Mouse (Mus musculus) layer of hippocampus, postnatal 36 days (tissue): ENCODE measurements around the gene Dlat. TPM values are rescaled to one million over a fixed set of nuclear protein-coding genes. Genes with fewer than 3 reads are reported as not detected.
"Not testable (repeated sequence)": the region's sequence is repeated elsewhere in the genome, so short reads cannot be mapped to it uniquely, and the experiment has no call there.

Experiments
- DNase-seq, 2 experiments: peaks; one replicate each; pipeline ENCODE4 v3.0.0; 2022
- total RNA-seq, 2 experiments: library from RNA; stranded (reverse); gene quantifications; 2 replicates each; pipeline ENCODE4 v1.2.3; 2021

Dlat gene
- total RNA-seq, 2 experiments from 2014 or later, result 134 to 144 TPM

DNA sequence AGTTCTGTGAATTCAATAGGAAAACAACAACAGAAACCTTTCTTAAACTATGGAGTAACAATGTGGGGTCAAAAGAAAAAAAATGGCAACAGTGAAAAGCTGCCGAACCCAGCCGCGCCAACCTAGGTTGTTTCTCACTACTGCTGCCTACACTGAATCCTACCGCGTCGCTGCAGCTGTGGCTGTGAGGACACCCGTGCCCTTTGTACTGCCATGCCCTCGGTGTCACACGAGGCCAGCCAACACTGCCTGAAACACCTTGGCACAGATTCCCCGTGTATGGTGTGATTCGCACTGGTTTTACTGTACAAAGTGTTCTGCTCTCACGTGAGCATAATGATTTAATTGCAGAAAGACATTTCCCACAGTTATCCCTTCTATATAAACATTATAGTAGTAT, 851 bp upstream of the Dlat start:
- no peak for DNase-seq

GRCm38 (mm10) chr9:50658941-50659388, 615 bp downstream of the Dlat start:
- no peak for DNase-seq

GRCm38 (mm10) chr9:50658391-50658790, 1.2 kb downstream of the Dlat start:
- DNase-seq, result no peak

- DNase-seq, result no peak
Measured at GRCm38 (mm10) chr9:50650503-50650902, 9.1 kb downstream of the Dlat start.

- no peak for DNase-seq
Measured at GRCm38 (mm10) chr9:50646826-50647370, 12.7 kb downstream of the Dlat start.

DNA sequence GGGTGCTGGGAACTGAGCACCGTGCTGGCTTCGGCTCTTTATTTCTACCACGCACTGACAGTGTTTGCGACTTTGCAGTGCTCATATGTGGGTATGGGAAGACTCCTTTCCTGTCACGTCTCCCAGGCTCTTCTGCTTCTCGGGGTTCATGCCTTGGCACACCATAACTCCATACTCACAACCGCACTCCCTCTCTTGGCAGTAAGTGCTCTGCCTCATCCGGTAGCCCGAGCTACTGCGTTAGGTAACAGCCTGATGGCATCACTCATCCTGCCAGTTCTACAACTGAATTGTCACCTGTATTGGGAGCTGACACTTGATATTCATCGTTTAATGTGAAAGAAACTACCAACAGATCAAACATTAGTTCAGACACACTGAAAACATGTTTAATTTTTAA, 25.3 kb downstream of the Dlat start:
- no peak for DNase-seq

GRCm38 (mm10) chr9:50633059-50633458, 26.5 kb downstream of the Dlat start:
- DNase-seq, result no peak

GRCm38 (mm10) chr9:50632016-50632688, 27.4 kb downstream of the Dlat start:
- DNase-seq, result no peak

- DNase-seq, result not testable (repeated sequence)
Measured at GRCm38 (mm10) chr9:50630903-50631302, 28.7 kb downstream of the Dlat start.

DNA sequence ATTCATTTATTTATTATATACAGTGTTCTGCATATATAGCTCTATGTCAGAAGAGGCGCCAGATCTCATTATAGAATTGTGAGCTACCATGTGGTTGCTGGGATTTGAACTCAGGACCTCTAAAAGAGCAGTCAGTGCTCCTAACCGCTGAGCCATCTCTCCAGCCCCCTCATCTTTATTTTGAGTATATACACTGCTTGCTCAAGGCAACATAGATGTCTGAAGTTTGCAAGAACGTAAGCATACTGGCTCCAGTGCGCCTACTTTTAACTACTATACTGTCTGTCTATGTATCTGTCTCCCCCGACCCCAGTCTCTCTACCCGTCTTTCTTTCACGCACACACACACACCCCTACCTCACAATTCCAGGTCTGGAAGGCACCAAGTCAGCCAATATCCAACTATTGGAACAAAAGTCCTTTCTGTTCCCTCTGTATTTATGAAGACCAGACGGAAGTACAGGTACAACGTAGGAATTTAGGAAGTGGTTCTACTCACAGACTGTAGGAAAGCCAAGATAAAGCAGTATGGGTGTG, 41.7 kb downstream of the Dlat start:
- DNase-seq, result no peak

DNA sequence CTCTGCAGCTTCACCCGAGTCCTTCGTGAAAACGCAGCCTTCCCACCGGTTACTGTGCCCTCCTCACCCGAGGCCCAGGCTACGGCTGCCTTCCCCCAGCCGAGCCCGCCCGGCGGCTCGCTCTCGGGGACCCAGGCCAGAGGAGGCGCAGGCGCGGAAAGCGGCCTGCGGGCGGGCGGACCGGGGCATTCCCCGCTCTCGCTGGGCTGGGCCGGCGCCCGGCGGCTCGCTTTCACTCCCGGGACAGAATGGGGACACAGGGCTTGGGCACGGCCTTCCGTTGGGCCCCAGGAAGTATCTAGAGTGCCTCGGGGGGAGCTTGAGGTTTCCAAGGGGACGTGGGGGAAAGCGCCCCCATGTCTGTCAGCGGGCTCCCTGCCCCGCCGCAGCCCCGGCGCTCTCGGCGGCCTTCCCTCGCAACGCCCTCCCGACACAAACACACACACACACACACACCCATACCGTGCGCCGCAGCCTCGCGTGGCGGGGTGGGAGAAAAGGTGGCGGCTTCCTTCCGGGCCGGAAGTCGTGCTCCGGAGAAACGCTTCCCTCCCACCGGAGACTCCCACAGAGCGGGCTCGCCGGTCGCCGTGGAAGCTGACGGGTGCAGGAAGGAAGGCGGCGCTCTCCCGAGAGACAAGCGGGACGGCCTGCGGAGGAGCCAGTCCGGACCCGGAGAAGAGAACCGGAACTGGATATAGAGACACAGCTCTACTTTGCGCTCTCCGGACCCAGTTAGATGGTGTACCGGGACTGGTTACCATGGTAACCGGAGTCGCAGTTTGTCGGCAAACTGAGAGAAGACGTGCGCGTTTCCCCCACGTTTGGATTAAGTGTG, 42.6 kb downstream of the Dlat start, which contains the start of the genes Pih1d2 and Nkapd1:
Gene Pih1d2, plus strand, starts transcription at position 556 of the 838 bp plus-strand sequence.
Gene Nkapd1, minus strand, starts transcription at position 699 of the 838 bp plus-strand sequence.
- DNase-seq, result peak; percentile 88 to 89

DNA sequence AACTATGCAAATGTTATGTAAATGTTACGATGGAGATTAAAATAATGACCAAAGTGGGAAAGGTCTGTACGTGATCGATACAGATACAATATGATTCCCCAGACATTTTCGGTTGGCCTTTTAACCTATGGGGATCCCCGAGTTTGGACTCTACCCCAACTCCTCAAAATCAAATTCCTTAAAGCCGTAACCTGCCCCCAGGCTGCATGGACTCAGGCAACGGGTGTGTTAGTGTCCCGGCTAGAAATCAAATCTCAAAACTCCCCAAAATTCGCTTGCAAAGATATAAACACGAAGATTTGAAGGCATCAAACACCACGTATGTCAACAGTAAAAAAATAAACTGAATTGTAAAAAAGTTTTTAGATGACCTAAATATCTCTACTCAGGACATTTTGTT, 43.4 kb downstream of the Dlat start:
- no peak for DNase-seq

DNA sequence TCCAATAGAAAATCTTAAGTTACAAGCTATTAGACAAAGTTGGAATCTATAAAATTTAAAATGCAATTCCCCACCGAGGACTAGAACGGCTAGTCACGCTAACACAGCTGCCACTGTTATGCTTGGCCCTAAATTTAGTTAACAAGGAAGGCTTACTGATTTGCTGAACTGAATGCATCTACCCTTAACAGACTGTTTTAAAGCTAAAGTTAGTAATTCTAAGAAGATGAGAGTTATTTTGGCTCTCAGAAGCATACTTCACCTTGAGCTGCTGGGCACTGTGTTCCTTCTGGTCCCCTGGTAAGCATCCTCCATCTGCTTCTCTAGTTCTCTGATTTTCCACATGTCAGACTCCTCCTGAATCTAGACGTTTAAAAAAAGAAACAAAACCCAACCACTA, 47.5 kb downstream of the Dlat start:
- DNase-seq, result no peak

DNA sequence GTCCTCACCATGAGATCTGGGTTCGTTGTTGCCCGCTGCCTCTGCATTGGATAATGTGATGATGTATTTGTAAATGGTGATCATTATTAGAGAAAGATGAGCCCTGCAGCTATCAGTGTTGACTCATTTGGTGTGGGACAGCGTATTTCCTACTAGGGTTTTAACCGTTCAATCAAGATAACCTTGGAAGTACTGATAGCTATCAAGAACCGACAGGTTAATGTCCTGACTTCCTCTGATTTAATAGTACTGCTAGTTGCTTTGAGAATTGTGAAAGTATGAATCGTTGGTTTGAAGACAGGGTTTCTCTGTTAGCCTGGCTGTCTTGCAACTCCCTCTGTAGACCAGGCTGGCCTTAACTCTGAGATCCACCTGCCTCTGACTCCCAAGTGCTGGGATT, 55.2 kb downstream of the Dlat start:
- DNase-seq, result no peak

DNA sequence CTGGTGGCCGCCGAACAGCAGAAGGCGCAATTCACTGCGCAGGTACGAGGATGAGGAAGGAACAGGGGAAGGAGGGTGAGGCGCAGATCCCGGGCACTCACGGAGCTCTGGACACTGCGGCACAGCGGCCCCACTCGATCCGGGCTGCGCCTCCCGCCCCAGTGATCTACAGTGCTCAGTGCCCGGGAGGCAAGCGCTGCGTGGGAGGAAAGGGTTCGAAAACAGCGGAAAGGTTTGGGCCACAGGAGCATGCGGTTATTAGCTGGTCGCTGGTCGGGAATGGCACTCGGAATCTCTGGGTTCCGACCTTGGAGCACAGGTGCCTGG, 55.6 kb downstream of the Dlat start:
- DNase-seq, result no peak

DNA sequence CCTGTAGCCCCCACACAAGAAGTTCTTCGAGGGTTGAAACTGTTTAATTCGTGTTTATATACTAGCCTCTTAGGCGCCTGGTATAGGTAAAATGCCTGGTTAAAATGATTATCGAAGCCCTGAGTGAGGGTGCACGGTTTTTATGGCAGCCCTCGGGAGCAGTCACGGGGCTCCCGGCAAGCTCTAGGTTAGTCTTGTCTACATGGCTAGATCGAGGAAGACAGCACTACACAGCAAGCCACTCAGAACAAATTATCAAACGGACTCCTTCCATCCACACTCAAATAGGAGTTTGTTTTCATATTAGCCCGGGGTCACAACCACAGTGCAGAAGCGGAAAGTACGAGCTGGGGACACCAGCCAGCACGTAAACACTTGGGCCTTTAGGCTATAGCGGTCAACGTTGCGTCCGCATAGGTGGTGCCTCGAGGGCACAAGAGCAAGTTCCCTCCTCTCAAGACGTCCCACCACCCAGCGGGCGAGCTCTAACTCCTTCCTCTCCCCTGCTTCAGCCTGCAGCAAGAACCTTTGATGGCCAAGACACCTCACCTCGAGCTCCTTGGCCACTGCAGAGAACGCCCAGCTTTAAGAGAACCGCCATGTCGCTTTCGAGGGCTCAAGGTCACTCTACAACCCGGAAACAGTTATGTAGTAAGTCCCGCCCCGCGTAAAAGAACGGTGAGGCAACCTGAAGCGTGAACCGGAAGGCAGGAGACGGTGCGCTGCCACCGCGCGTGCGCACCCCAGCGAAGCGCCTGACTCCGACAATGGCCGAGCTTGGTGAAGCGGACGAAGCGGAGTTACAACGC, 56.2 kb downstream of the Dlat start, which contains the start of the genes Sdhd and Timm8b:
Gene Sdhd, minus strand, starts transcription at position 624 of the 809 bp plus-strand sequence.
Gene Timm8b, plus strand, starts transcription at position 722 of the 809 bp plus-strand sequence.
- peak; percentile 94 for DNase-seq

DNA sequence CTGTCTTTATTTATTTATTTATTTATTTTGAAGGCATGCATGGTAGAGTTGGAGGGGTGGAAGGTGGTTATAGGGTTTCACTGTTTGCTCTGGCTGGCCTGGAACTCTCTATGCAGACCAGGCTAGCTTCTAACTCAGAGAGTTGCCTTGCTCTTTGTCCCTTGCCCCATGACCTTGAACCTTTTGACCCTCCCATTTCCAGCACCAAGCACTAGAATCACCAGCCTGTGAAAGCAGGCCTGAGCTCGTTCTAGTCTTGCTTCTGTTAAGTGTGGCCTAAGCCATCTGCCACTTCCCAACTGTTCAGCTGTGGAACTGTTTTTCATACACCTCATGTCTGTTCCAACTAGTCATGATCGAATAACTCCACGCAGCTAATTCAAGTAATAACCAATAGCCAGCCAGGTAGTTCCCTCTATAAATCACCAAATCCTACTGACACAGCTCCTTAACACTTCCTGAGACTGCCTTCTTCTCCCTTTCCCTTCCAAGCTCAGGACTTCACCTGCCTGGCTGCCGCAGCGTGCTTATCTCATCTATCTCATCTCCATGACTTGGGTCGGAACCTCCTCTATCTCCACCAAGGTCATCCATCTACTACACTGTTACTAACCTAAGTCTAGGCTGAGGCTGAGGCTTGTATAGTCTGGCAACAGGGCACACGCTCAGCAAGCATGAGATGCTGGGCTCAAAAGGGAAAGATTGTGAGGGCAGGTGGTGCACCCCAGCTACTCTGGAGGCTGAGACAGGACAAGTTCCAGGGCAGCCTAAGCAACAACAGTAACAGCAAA, 57.3 kb downstream of the Dlat start:
- no peak for DNase-seq

DNA sequence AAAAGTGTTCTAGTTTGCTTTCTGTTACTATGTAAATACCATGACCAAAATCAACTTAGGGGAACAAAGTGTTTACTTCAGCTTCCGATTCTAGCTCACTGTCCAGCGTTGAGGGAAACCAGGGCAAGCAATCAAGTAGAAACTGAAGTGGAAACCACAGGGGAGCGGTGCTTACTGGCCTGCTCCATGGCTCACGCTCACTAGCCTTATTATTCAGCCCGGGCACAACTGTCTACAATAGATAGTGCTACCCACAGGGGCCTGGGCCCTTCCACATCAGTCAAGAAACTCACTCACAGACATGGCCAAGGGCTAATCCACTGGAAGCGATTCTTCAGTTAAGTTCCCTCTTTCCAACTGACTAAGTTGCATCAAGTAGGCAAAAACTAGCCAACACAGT, 58.0 kb downstream of the Dlat start:
- DNase-seq, result no peak

DNA sequence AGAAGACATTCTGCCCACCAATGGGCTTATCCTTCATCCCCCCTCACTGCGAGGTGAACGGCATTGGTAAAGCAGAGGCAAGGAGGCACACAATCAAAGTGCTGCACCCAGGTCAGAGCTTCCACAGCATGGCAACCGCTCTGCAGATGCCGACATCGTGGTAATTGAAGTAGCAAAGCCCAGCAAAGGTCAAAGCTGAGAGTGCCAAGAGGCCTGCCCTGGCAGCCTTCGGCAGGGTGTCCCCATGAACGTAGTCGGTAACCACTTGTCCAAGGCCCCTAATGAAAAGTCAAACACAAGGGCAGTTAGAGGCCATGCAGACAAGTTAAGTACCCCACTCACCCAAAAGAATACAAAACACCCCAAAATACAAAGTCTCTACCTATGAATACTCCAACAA, 62.6 kb downstream of the Dlat start:
- no peak for DNase-seq

DNA sequence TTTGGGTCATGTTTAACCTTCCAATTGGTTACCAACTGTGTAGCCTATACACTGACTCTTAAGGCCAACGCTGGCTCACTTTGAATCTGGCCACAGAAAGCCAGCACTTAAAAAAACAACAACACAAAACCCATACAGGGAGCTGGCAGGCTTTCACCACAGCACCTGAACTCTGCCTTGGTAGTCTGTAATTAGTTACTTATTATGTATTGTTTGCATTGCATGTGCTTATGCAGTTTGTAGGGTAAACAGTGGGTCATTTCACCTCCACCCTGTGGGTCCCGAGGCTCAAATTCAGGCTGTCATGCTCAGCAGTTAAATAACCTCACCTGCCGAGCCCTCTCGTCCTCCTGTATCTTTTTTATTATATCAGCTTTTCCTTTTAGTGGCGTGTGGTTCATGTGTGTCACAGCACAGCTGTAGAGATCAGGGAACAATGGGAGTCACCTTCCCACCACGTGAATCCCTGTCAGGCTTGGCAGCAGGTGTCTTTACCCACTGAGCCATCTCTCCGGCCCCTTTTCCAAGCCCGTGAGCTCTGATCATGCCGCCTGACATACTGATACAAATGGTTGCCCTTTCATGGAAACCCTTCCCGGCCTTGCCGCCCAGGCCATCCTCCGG, 64.7 kb downstream of the Dlat start:
- no peak for DNase-seq

DNA sequence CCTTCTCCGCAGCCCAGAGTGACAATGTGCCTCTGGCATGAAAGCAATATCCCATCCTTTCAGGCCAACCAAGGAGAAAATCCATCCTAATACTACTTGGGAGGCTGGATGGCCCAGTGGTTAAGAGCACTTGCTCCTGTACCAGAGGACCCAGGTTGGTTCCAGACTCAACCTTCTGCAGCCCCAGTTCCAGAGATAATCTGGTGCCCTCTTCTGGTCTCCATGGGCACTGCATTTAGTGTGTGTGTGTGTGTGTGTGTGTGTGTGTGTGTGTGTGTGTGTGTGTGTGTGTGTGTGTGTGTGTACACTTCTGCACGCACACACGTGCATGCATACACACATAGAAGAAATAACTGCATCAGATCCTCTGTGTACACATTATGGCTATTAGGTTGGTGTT, 66.0 kb downstream of the Dlat start:
- no peak for DNase-seq
